Mouse (Mus musculus) midbrain, embryonic 14.5 days (tissue): Measurements from ENCODE around the gene Mst1r. TPM values are rescaled to one million over a fixed set of nuclear protein-coding genes. Genes with fewer than 3 reads are reported as not detected.

Source experiments
- ATAC-seq: fragments of 200-750 bp; cut with Nextera tagmentation; 2 replicates; pipeline ENCODE4 v1.8.0; 2017; ENCODE audit warnings: moderate number of reproducible peaks, moderate library complexity; ENCODE audit not compliant: low FRiP score, low TSS enrichment
- DNase-seq: peaks from one replicate; pipeline ENCODE4 v3.0.0-alpha.2; 2015
- H3K27ac ChIP-seq: fragments of 300-500 bp; sonication (generic); replicated peaks from 2 replicates; pipeline ENCODE4 v1.5.1; 2014; ENCODE audit warnings: mild to moderate bottlenecking, low read depth, low read length, moderate library complexity
- H3K27me3 ChIP-seq: fragments of 300-500 bp; sonication (generic); 2 replicates; pipeline ENCODE4 v1.6.1; 2014; ENCODE audit warnings: low read length, control low read depth, mixed read lengths; ENCODE audit not compliant: control insufficient read depth, insufficient read depth
- H3K36me3 ChIP-seq: fragments of 300-500 bp; sonication (generic); 2 replicates; pipeline ENCODE4 v1.6.1; 2014; ENCODE audit warnings: low read length, control low read depth; ENCODE audit not compliant: control insufficient read depth, insufficient read depth
- H3K4me1 ChIP-seq: fragments of 300-500 bp; sonication (generic); 2 replicates; pipeline ENCODE4 v1.6.1; 2014; ENCODE audit warnings: mild to moderate bottlenecking, antibody characterized with exemption, low read length, control low read depth; ENCODE audit not compliant: control insufficient read depth, insufficient read depth
- H3K4me2 ChIP-seq: fragments of 300-500 bp; sonication (generic); 2 replicates; pipeline ENCODE4 v1.6.1; 2014; ENCODE audit warnings: mild to moderate bottlenecking, low read length, moderate library complexity
- H3K4me3 ChIP-seq: fragments of 300-500 bp; sonication (generic); replicated peaks from 2 replicates; pipeline ENCODE4 v1.5.1; 2014; ENCODE audit warnings: low read depth, low read length
- H3K9ac ChIP-seq: fragments of 300-500 bp; sonication (generic); replicated peaks from 2 replicates; pipeline ENCODE4 v1.6.1; 2014; ENCODE audit warnings: mild to moderate bottlenecking, low read length, moderate library complexity
- H3K9me3 ChIP-seq: fragments of 300-500 bp; sonication (generic); 2 replicates; pipeline ENCODE4 v1.6.1; 2016; ENCODE audit warnings: low read length, control low read depth, mixed read lengths; ENCODE audit not compliant: control insufficient read depth
- WGBS: fragments of 180-500 bp; shearing (Covaris S2); extraction: QIAGEN DNeasy Blood & Tissue Kit; methylation state at CpG from one replicate; pipeline ENCODE4 v1.1.7; 2014; 5-methylcytosine and 5-hydroxymethylcytosine counted together
- polyA plus RNA-seq: library from polyadenylated mRNA; unstranded; fragments of >200 nt; fragmentation: Nextera tagmentation; extraction: Ambion mirVana; gene quantifications from 2 replicates; pipeline ENCODE4 v1.2.1, GENCODE M21; 2014

The Mst1r gene
- polyA plus RNA-seq, 1 experiment from 2014 or later: 0.58 TPM

DNA sequence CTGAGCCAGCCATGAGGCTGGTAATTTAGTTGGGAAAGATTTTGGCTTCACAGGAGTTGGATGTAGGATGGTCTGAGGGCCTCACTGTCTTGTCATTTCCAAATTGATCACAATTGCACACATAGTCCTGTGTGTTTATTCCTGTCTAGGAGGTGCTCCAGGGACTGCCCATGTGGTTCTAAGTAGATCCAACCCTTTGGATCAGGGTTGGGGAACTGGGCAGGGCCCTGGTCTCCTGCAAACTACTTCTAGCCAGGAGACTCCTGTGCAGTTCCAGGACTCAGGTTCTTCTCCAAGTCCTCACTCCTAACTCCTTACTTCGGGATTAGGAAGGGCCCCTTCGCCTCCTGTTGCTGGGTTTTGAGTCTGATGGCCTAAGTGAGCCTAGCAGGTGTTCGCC is 28.7 kb downstream of the Mst1r start, which contains the start of gene Camkv:
Gene Camkv, plus strand, starts transcription at position 301 of the 400 bp plus-strand sequence.
- Histone ChIP-seq H3K36me3 (no peaks in the 10 kb centered on the region), H3K4me2 (peak within 1 kb of the TSS; percentile 86), H3K27me3 (no peaks in the 10 kb centered on the region), H3K4me1 (peaks cover 16% of the 10 kb centered on the region; the same call in 1 of the 2 replicates), H3K4me3 (peak within 1 kb of the TSS; percentile 50), H3K9ac (peak within 1 kb of the TSS; percentile 66), H3K27ac (no peak within 1 kb of the TSS), H3K9me3 (no peaks in the 10 kb centered on the region)
- 5% methylated on average over 3 of the region's 3 CpGs for WGBS
- DNase-seq (no peak), ATAC-seq (no peak)

DNA sequence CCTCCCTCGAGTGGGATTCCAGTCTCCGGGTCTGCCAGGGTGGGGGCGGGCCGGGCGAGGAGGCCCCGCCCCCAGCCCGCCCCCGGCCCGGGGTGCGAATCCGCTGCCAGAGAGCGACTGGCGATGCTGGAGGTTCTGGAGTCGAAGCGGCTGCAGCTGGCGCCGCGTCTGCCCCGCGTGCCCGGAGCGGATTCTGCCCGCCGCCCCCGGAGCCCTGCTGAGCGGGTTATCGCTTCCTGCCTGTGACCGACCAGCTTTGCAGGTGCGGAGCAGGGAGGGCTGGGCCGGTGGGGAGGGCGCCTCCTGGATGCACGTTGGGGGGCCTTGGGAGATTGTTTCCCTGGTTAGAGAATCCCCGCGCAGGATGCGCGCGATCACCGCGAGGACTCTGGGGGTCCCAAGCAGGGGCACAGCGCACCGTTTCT is 29.1 kb downstream of the Mst1r start:
- Histone ChIP-seq H3K27ac (no peak overlapping the region), H3K36me3 (no peaks in the 10 kb centered on the region), H3K9me3 (no peaks in the 10 kb centered on the region), H3K4me2 (peak overlapping the region; percentile 86), H3K4me1 (peaks cover 16% of the 10 kb centered on the region; the same call in 1 of the 2 replicates), H3K27me3 (no peaks in the 10 kb centered on the region), H3K9ac (peak overlapping the region; percentile 66), H3K4me3 (peak overlapping the region; percentile 50)
- ATAC-seq: peak; percentile 53; the same call in 1 of the 2 replicates
- WGBS: under 1% methylated on average over 41 of the region's 41 CpGs
- peak; percentile 66 for DNase-seq

DNA sequence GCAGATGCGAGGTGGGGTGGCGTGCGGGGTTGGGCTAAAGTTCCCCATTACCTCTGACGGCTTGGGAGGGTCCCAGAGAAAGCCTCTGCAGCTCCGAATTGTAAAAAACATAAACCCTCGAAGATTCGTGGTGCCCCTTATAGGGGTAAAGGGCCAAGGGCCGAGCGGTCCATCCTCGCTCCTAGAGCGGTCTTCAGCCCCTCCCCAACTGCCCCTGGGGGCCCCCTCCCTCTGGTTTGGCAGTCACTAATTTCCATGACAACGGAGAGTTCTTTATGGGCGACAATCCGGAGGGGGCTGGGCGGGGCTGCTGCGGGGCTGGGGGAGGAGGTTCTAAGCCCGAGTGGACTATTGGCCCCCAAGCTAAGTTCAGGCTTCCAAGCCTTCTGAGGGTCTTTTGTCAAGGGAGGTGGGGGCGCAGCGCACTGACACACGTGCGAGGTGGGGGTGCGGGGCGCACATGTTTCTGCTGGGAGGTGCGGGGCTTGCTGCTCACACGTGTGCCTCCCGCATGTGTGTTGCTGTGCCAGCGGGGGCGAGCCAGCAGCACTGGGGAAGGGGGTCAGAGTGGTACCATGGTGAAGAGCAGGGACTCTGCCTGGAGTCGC is 29.6 kb downstream of the Mst1r start:
- WGBS: under 1% methylated on average over 29 of the region's 29 CpGs
- DNase-seq: peak; percentile 54
- Histone ChIP-seq H3K4me1 (peaks cover 16% of the 10 kb centered on the region; the same call in 1 of the 2 replicates), H3K9ac (peak overlapping the region; percentile 66), H3K4me3 (peak overlapping the region; percentile 50), H3K36me3 (no peaks in the 10 kb centered on the region), H3K9me3 (no peaks in the 10 kb centered on the region), H3K27ac (no peak overlapping the region), H3K4me2 (peak overlapping the region; percentile 86), H3K27me3 (no peaks in the 10 kb centered on the region)
- peak; percentile 64; the same call in 1 of the 2 replicates for ATAC-seq

GRCm38 (mm10) chr9:107936831-107937230 is 30.2 kb downstream of the Mst1r start:
- peak; percentile 14 for DNase-seq
- ATAC-seq: no peak
- 6% methylated on average over 3 of the region's 3 CpGs for WGBS

DNA sequence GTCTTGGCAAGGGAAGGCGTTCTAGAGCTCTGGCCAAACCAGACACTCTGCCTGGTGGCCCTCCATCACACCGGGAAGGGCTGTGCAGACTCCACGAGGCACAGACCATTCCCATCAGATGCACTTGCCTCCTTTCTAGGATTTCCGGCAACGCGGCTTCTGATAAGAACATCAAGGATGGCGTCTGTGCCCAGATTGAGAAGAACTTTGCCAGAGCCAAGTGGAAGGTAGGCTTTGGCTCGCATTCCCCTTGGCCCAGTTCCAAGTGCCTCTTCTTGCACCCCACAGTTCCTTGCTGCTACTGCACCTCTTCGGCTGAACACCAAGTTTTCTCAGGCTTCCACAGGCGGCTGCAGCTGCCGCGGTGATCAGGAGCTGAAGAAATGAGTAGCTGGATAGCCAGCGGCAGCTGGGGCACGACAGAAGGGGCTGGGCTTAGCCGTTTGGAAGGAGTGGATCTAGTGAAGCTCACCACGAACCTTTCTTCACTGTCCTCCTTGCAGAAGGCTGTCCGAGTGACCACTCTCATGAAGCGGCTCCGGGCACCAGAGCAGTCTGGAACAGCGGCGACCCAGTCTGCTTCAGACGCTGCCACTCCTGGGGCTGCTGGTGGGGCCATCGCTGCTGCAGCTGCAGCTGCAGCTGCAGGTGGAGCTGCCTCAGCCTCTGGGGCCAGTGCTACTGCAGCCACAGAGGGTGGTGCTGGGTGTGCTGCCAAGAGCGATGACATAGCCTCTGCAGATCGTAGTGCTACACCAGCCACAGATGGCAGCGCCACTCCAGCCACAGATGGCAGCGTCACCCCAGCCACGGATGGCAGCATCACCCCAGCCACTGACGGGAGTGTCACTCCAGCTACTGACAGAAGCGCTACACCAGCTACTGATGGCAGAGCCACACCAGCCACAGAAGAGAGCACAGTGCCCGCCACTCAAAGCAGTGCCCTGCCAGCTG is 40.8 kb downstream of the Mst1r start:
- Histone ChIP-seq H3K27ac (no peak overlapping the region), H3K9me3 (no peaks in the 10 kb centered on the region), H3K9ac (no peak overlapping the region), H3K4me2 (no peak overlapping the region), H3K4me3 (no peak overlapping the region), H3K27me3 (no peaks in the 10 kb centered on the region), H3K4me1 (peaks cover 8% of the 10 kb centered on the region), H3K36me3 (no peaks in the 10 kb centered on the region)
- no peak for DNase-seq
- ATAC-seq: no peak
- WGBS: 92% methylated on average over 31 of the region's 31 CpGs

More at GRCm38 (mm10) chr9:107936831-107937230, 30.2 kb downstream of the Mst1r start:
- Histone ChIP-seq H3K9ac (peak overlapping the region; percentile 66; the same call in 1 of the 2 replicates), H3K4me2 (peak overlapping the region; percentile 86), H3K27me3 (no peaks in the 10 kb centered on the region), H3K9me3 (no peaks in the 10 kb centered on the region), H3K4me1 (peaks cover 16% of the 10 kb centered on the region; the same call in 1 of the 2 replicates), H3K36me3 (no peaks in the 10 kb centered on the region), H3K4me3 (peak overlapping the region; percentile 50), H3K27ac (no peak overlapping the region)

DNA sequence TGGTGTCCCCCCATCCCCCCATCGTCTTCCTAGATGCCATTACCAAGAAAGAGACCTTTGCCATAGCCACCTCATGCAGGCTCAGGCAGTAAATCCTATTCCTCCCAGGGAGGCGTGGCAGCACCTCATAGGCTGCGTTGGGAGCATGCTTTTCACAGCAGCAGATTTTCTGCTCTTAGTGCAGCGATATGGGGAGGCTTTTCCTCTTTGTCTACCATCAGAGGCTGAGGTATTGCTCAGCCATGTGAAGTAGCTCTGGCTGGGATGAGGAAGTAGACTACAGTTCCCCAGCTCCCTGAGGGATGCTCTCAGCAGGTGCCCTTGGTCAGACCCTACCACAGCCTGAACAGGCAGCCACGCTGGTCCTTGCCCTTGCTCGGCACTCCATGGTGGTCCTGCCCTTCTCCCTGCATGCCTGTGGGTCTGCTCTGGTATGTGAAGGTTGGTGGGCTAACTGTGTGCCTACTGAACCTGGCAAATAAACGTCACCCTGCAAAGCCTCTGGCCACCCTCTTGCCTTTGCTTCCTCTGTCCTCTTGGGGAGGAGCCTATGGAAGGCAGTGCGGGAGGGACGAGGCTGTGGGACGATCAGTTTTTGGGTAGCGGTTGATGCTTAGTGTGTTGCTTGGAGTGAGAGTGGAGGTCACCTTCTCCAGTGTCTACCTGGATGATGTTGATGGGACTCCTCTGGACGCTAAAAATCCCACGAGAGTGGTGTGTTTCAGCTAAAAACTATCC is 42.7 kb downstream of the Mst1r start:
- H3K27ac ChIP-seq: no peak overlapping the region
- no peaks in the 10 kb centered on the region for H3K27me3 ChIP-seq
- 80% methylated on average over 13 of the region's 13 CpGs for WGBS
- peaks cover 8% of the 10 kb centered on the region for H3K4me1 ChIP-seq
- H3K36me3 ChIP-seq: no peaks in the 10 kb centered on the region
- no peak overlapping the region for H3K4me3 ChIP-seq
- H3K9ac ChIP-seq: no peak overlapping the region
- H3K4me2 ChIP-seq: no peak overlapping the region
- H3K9me3 ChIP-seq: no peaks in the 10 kb centered on the region
- no peak for ATAC-seq
- DNase-seq: no peak

DNA sequence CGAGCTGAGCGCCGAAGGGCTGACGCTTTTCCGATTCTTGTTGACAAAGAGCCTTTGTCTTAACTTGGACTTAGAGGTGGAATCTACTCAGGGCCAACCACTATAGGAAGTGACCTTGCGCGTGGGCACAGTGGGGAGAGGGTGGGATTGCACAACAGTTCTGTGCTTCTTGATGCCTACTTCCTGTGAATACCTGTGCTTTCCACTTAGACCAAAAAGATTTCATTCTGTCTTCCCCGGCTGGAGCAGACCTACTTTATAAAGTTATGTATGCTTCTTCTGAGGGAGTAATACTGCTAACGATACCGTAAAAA is 43.2 kb downstream of the Mst1r start, which contains the start of gene Traip:
Gene Traip, plus strand, starts transcription at position 215 of the 314 bp plus-strand sequence.
- 91% methylated on average over 10 of the region's 10 CpGs for WGBS
- Histone ChIP-seq H3K9me3 (no peaks in the 10 kb centered on the region), H3K4me3 (peak within 1 kb of the TSS; percentile 57), H3K27ac (peak within 1 kb of the TSS; percentile 74), H3K27me3 (no peaks in the 10 kb centered on the region), H3K4me1 (peaks cover 8% of the 10 kb centered on the region), H3K4me2 (peak within 1 kb of the TSS; percentile 85), H3K9ac (peak within 1 kb of the TSS; percentile 47; the same call in 1 of the 2 replicates), H3K36me3 (no peaks in the 10 kb centered on the region)
- DNase-seq (no peak), ATAC-seq (no peak)
